Mouse (Mus musculus) mesoderm, embryonic 11.5 days (tissue): ENCODE measurements around the gene Psmd1.

Source experiments
- DNase-seq: peaks from one replicate; pipeline ENCODE4 v3.0.0-alpha.2; 2012; ENCODE audit warnings: low read depth, low spot score

Psmd1 gene

GRCm38 (mm10) chr1:86156075-86156474, 91.9 kb downstream of the Psmd1 start:
- no peak for DNase-seq

GRCm38 (mm10) chr1:86156595-86156994, 92.4 kb downstream of the Psmd1 start:
- DNase-seq = no peak

GRCm38 (mm10) chr1:86160059-86160458, 95.9 kb downstream of the Psmd1 start:
- DNase-seq = no peak

GRCm38 (mm10) chr1:86160479-86160878, 96.3 kb downstream of the Psmd1 start:
- DNase-seq = no peak

- no peak for DNase-seq
Measured at GRCm38 (mm10) chr1:86161061-86161460, 96.9 kb downstream of the Psmd1 start.

GRCm38 (mm10) chr1:86174602-86175001, 110.4 kb downstream of the Psmd1 start:
- no peak for DNase-seq

- no peak for DNase-seq
Measured at GRCm38 (mm10) chr1:86176066-86176465, 111.9 kb downstream of the Psmd1 start.

- peak; percentile 90 for DNase-seq
Measured at GRCm38 (mm10) chr1:86178462-86179253, 114.5 kb downstream of the Psmd1 start.

- no peak for DNase-seq
Measured at GRCm38 (mm10) chr1:86182004-86182709, 118.0 kb downstream of the Psmd1 start.

- no peak for DNase-seq
Measured at GRCm38 (mm10) chr1:86183577-86184263, 119.5 kb downstream of the Psmd1 start.

- no peak for DNase-seq
Measured at GRCm38 (mm10) chr1:86186762-86187161, 122.6 kb downstream of the Psmd1 start.

GRCm38 (mm10) chr1:86187856-86188255, 123.7 kb downstream of the Psmd1 start:
- no peak for DNase-seq

GRCm38 (mm10) chr1:86188271-86188670, 124.1 kb downstream of the Psmd1 start:
- DNase-seq = no peak
